Mouse (Mus musculus) myocyte (in vitro differentiated cells): Measurements from ENCODE around the gene Cacna1e. TPM values are rescaled to one million over a fixed set of nuclear protein-coding genes. Genes with fewer than 3 reads are reported as not detected.

Source experiments
- H3K27me3 ChIP-seq: one replicate; pipeline ENCODE4 v1.6.1; 2011; ENCODE audit not compliant: control insufficient read depth, insufficient read depth, insufficient read length
- H3K36me3 ChIP-seq: one replicate; pipeline ENCODE4 v1.6.1; 2011; ENCODE audit not compliant: control insufficient read depth, insufficient read depth
- H3K4me2 ChIP-seq: one replicate; pipeline ENCODE4 v1.6.1; 2011; ENCODE audit warnings: low read depth, control low read depth
- H3K4me3 ChIP-seq: one replicate; pipeline ENCODE4 v1.5.1; 2011; ENCODE audit warnings: mild to moderate bottlenecking, control low read depth, moderate library complexity
- H3K79me2 ChIP-seq: one replicate; pipeline ENCODE4 v1.6.1; 2011; ENCODE audit not compliant: control insufficient read depth, insufficient read depth
- H3ac ChIP-seq: one replicate; pipeline ENCODE4 v1.6.1; 2011; ENCODE audit not compliant: control insufficient read depth, insufficient read length
- CEBPB ChIP-seq: IDR thresholded peaks from 2 replicates; pipeline ENCODE4 v1.6.1; 2011; ENCODE audit warnings: mild to moderate bottlenecking, moderate library complexity; ENCODE audit not compliant: poor library complexity, insufficient read depth, severe bottlenecking
- E2F4 ChIP-seq: IDR thresholded peaks from one replicate; pipeline ENCODE4 v1.6.1; 2011; ENCODE audit warnings: mild to moderate bottlenecking, control low read depth, moderate library complexity; ENCODE audit not compliant: insufficient read depth
- MAX ChIP-seq: IDR thresholded peaks from one replicate; pipeline ENCODE4 v1.6.1; 2011; ENCODE audit warnings: low read depth, mild to moderate bottlenecking, control low read depth
- MYOD1 ChIP-seq, 3 experiments: IDR thresholded peaks; one replicate each; pipeline ENCODE4 v1.6.1; 2011; ENCODE audit warnings: control low read depth in 2 of 3, low read depth in 2 of 3, mild to moderate bottlenecking in 2 of 3, moderate library complexity in 1 of 3; ENCODE audit not compliant: insufficient read length in 2 of 3, control insufficient read depth in 1 of 3
- MYOG ChIP-seq, 3 experiments: IDR thresholded peaks; one replicate each; pipeline ENCODE4 v1.6.1; 2011; ENCODE audit warnings: control low read depth in 2 of 3, low read depth in 2 of 3, mild to moderate bottlenecking in 2 of 3; ENCODE audit not compliant: insufficient read length in 2 of 3, control insufficient read depth in 1 of 3, insufficient read depth in 1 of 3
- POLR2A ChIP-seq: IDR thresholded peaks from one replicate; pipeline ENCODE4 v1.6.1; 2011; ENCODE audit warnings: low read depth, mild to moderate bottlenecking, control low read depth, moderate library complexity; ENCODE audit not compliant: insufficient read length
- POLR2AphosphoS2 ChIP-seq: IDR thresholded peaks from one replicate; pipeline ENCODE4 v1.6.1; 2011; ENCODE audit warnings: low read depth, control low read depth; ENCODE audit not compliant: insufficient read length
- REST ChIP-seq: IDR thresholded peaks from one replicate; pipeline ENCODE4 v1.6.1; 2011; ENCODE audit warnings: mild to moderate bottlenecking, control low read depth, moderate library complexity; ENCODE audit not compliant: insufficient read depth, insufficient read length
- SRF ChIP-seq: IDR thresholded peaks from one replicate; pipeline ENCODE4 v1.6.1; 2011; ENCODE audit warnings: low read depth; ENCODE audit not compliant: control insufficient read depth, insufficient read length
- TCF12 ChIP-seq: IDR thresholded peaks from one replicate; pipeline ENCODE4 v1.6.1; 2011; ENCODE audit warnings: mild to moderate bottlenecking, control low read depth; ENCODE audit not compliant: poor library complexity, insufficient read depth, severe bottlenecking
- TCF3 ChIP-seq: IDR thresholded peaks from one replicate; pipeline ENCODE4 v1.6.1; 2011; ENCODE audit warnings: low read depth, control low read depth; ENCODE audit not compliant: insufficient read length
- USF1 ChIP-seq: IDR thresholded peaks from one replicate; pipeline ENCODE4 v1.6.1; 2011; ENCODE audit warnings: low read depth, mild to moderate bottlenecking, control low read depth, moderate library complexity
- polyA plus RNA-seq: library from polyadenylated mRNA; unstranded; fragments of >200 nt; fragmentation: generic; extraction: Trizol; gene quantifications from one replicate; pipeline ENCODE4 v1.2.1, GENCODE M21; 2012; ENCODE audit warnings: missing spikeins

Cacna1e gene
- polyA plus RNA-seq, 1 experiment, result not detected

DNA sequence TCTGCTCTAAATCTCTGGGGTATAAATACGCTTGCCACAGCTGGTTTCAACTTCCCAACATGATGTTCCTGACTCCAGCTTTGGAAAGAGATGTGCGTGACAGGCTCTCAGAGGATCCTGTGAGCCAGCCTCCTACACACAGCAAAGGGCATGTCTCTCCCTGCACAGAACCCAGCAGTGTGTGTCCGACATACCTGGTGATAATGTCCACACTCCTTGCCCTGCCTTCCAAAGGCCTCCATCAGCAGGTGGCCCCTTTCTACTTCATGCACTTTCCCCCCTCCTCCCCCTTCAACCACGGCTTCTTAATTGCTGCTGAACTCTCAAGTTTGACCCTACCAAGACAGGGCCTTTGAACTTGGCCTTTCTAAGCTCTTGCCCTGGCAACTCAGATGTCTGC lies 108.0 kb downstream of the Cacna1e start:
- H3K79me2 ChIP-seq, result no peaks in the 10 kb centered on the region
- TF ChIP-seq REST (no peak), TCF3 (no peak), POLR2A (no peak), CEBPB (no peak), MYOG (IDR thresholded peaks at IDR 0.05; ENCODE audit: control insufficient read depth in 1 of 3, insufficient read depth in 1 of 3, insufficient read length in 2 of 3, low read depth in 2 of 3) (no peak), POLR2AphosphoS2 (no peak), MAX (no peak), TCF12 (no peak), USF1 (no peak), E2F4 (no peak), SRF (no peak), MYOD1 (IDR thresholded peaks at IDR 0.05; ENCODE audit: control insufficient read depth in 1 of 3, insufficient read length in 2 of 3, low read depth in 2 of 3) (no peak)
- no peak overlapping the region for H3K4me2 ChIP-seq

DNA sequence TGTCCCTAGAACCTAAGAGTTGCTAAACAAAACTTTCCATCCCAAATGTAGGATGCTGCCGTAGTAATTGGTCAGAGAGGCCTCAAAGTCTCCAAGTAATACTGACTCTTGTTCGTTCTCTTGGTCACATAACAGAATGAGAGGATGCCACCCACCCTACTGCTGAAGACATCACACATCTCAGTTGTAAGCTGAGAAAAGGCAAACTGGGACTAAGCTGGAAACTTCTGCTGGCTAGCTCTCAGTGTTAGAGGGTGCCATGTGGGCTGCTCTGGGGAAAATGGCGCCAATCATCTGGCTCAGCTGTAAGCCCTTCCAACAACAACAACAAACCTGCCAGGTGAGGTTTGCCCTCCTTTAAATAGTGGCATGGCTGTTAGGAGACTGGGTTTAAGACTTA lies 109.8 kb downstream of the Cacna1e start:
- H3K36me3 ChIP-seq, result no peaks in the 10 kb centered on the region

More for the DNA sequence above, 108.0 kb downstream of the Cacna1e start:
- H3K36me3 ChIP-seq, result no peaks in the 10 kb centered on the region
- no peak overlapping the region for H3K4me3 ChIP-seq
- peaks cover 4% of the 10 kb centered on the region for H3K27me3 ChIP-seq
- no peak overlapping the region for H3ac ChIP-seq

DNA sequence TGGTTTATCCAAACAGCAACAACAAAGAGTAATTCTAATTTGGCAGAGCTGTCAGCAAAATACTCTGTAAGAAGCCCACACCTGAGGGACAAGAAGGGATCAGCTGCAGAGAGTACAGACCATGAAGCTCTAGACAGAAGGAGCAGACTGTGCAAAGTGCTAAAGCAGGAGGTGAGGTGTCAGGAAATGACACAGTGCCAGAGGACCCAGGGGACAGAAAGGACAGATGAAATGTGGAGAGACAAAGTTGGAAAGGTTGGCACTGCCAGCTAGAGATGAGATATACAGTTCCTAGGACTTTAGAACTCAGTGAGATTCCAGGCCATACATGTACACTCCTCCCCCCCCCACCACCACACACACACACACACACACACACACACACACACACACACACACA lies 113.2 kb downstream of the Cacna1e start:
- no peak overlapping the region for H3K4me3 ChIP-seq
- no peaks in the 10 kb centered on the region for H3K27me3 ChIP-seq
- no peak overlapping the region for H3ac ChIP-seq
- no peaks in the 10 kb centered on the region for H3K79me2 ChIP-seq
- TF ChIP-seq MAX (no peak), TCF12 (no peak), POLR2AphosphoS2 (no peak), TCF3 (no peak), CEBPB (no peak), POLR2A (no peak), MYOG (IDR thresholded peaks at IDR 0.05; ENCODE audit: control insufficient read depth in 1 of 3, insufficient read depth in 1 of 3, insufficient read length in 2 of 3, low read depth in 2 of 3) (no peak), USF1 (no peak), MYOD1 (IDR thresholded peaks at IDR 0.05; ENCODE audit: control insufficient read depth in 1 of 3, insufficient read length in 2 of 3, low read depth in 2 of 3) (no peak), E2F4 (no peak), SRF (no peak)
- H3K4me2 ChIP-seq, result no peak overlapping the region
- no peaks in the 10 kb centered on the region for H3K36me3 ChIP-seq

More for the DNA sequence above, 109.8 kb downstream of the Cacna1e start:
- no peak overlapping the region for H3K4me2 ChIP-seq
- no peak overlapping the region for H3ac ChIP-seq
- TF ChIP-seq REST (no peak), USF1 (no peak), MYOG (IDR thresholded peaks at IDR 0.05; ENCODE audit: control insufficient read depth in 1 of 3, insufficient read depth in 1 of 3, insufficient read length in 2 of 3, low read depth in 2 of 3) (no peak), MYOD1 (IDR thresholded peaks at IDR 0.05; ENCODE audit: control insufficient read depth in 1 of 3, insufficient read length in 2 of 3, low read depth in 2 of 3) (no peak), SRF (no peak), POLR2AphosphoS2 (no peak), POLR2A (no peak), E2F4 (no peak), MAX (no peak), TCF3 (no peak), CEBPB (no peak), TCF12 (no peak)
- H3K79me2 ChIP-seq, result no peaks in the 10 kb centered on the region
- no peak overlapping the region for H3K4me3 ChIP-seq
- H3K27me3 ChIP-seq, result no peaks in the 10 kb centered on the region

DNA sequence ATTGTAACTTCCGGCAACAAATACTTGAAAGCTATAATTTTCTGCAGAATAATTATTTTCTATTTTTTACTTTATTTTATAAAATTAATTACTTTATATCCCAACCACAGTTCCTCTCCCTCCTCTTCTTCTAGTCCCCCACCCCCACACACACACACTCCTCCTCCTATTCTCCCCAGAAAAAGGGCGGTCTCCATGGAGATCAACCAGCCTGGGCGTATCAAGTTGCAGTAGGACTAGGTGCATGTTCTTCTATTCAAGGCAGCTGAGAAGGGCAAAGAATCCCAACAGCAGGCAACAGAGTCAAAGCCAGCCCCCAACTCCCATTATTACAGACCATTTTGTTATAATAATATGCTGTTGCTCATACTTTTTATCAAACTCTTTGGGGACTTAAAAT lies 113.8 kb downstream of the Cacna1e start:
- Histone ChIP-seq H3K4me3 (no peak overlapping the region), H3K4me2 (no peak overlapping the region), H3K36me3 (no peaks in the 10 kb centered on the region), H3ac (no peak overlapping the region), H3K27me3 (no peaks in the 10 kb centered on the region), H3K79me2 (no peaks in the 10 kb centered on the region)
- TF ChIP-seq POLR2AphosphoS2, result no peak
- TF ChIP-seq TCF3, result no peak
- no peak for TF ChIP-seq E2F4
- TF ChIP-seq USF1, result no peak
- no peak for TF ChIP-seq MYOD1 (IDR thresholded peaks at IDR 0.05; ENCODE audit: control insufficient read depth in 1 of 3, insufficient read length in 2 of 3, low read depth in 2 of 3)
- no peak for TF ChIP-seq MAX
- TF ChIP-seq POLR2A, result no peak
- no peak for TF ChIP-seq REST
- TF ChIP-seq MYOG (IDR thresholded peaks at IDR 0.05; ENCODE audit: control insufficient read depth in 1 of 3, insufficient read depth in 1 of 3, insufficient read length in 2 of 3, low read depth in 2 of 3), result no peak
- TF ChIP-seq CEBPB, result no peak
- TF ChIP-seq TCF12, result no peak
- TF ChIP-seq SRF, result no peak

DNA sequence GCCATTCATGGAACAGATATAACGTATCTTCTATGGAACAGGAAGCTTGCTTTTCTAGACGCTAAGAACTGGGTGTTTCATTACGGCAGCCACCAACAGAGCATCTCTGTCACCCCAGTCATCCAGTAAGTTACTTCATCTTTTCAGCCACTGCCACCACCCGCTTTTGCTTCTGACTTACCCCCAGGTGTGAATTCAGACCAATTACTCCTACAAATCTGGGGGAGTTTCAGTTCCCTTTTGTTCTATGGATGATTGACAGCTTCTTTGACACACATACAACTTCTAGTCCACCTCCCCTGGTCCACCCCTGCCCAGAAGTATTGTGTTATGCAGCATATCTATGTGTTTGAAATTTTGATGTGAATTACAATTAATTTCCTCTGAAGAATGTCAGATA lies 121.2 kb downstream of the Cacna1e start:
- no peak for TF ChIP-seq POLR2A
- no peak for TF ChIP-seq CEBPB
- no peak for TF ChIP-seq SRF
- TF ChIP-seq TCF12, result no peak
- TF ChIP-seq MAX, result no peak
- no peak for TF ChIP-seq E2F4
- no peak for TF ChIP-seq REST
- TF ChIP-seq TCF3, result no peak
- Histone ChIP-seq H3K79me2 (no peaks in the 10 kb centered on the region), H3K36me3 (no peaks in the 10 kb centered on the region)

More for the DNA sequence above, 121.2 kb downstream of the Cacna1e start:
- H3K4me3 ChIP-seq, result no peak overlapping the region
- no peak overlapping the region for H3ac ChIP-seq
- no peaks in the 10 kb centered on the region for H3K27me3 ChIP-seq
- H3K4me2 ChIP-seq, result no peak overlapping the region
